Mouse (Mus musculus) forebrain, postnatal 0 days (tissue): ENCODE measurements around the gene Ccm2. TPM values are rescaled to one million over a fixed set of nuclear protein-coding genes. Genes with fewer than 3 reads are reported as not detected.

ENCODE experiments used
- ATAC-seq: fragments of 200-750 bp; cut with Nextera tagmentation; 2 replicates; pipeline ENCODE4 v1.8.0; 2017; ENCODE audit warnings: mild to moderate bottlenecking, moderate library complexity
- DNase-seq: peaks from one replicate; pipeline ENCODE4 v3.0.0-alpha.2; 2015
- H3K27ac ChIP-seq: fragments of 300-500 bp; sonication (generic); 2 replicates; pipeline ENCODE4 v1.5.1; 2014; ENCODE audit warnings: low read depth, mild to moderate bottlenecking, antibody characterized with exemption, low read length, moderate library complexity, mixed read lengths
- H3K27me3 ChIP-seq: fragments of 300-500 bp; sonication (generic); 2 replicates; pipeline ENCODE4 v1.6.1; 2014; ENCODE audit warnings: mild to moderate bottlenecking, low read length, mixed read lengths; ENCODE audit not compliant: insufficient read depth
- H3K36me3 ChIP-seq: fragments of 300-500 bp; sonication (generic); 2 replicates; pipeline ENCODE4 v1.6.1; 2014; ENCODE audit warnings: mild to moderate bottlenecking, moderate library complexity; ENCODE audit not compliant: insufficient read depth
- H3K4me1 ChIP-seq: fragments of 300-500 bp; sonication (generic); 2 replicates; pipeline ENCODE4 v1.6.1; 2014; ENCODE audit warnings: antibody characterized with exemption; ENCODE audit not compliant: insufficient read depth
- H3K4me2 ChIP-seq: fragments of 300-500 bp; sonication (generic); 2 replicates; pipeline ENCODE4 v1.6.1; 2014; ENCODE audit warnings: low read depth, mild to moderate bottlenecking, moderate library complexity
- H3K4me3 ChIP-seq: fragments of 300-500 bp; sonication (generic); 2 replicates; pipeline ENCODE4 v1.5.1; 2014; ENCODE audit warnings: low read depth, low read length, mixed read lengths
- H3K9ac ChIP-seq: fragments of 300-500 bp; sonication (generic); 2 replicates; pipeline ENCODE4 v1.6.1; 2014; ENCODE audit warnings: mild to moderate bottlenecking
- H3K9me3 ChIP-seq: fragments of 300-500 bp; sonication (generic); 2 replicates; pipeline ENCODE4 v1.6.1; 2016; ENCODE audit warnings: low read length
- CTCF ChIP-seq: sonication (generic); IDR thresholded peaks from 2 replicates; pipeline ENCODE4 v1.5.1; 2016; ENCODE audit warnings: antibody characterized with exemption, control low read depth, low read depth
- WGBS: fragments of 180-500 bp; shearing (Covaris S2); extraction: QIAGEN DNeasy Blood & Tissue Kit; methylation state at CpG from one replicate; pipeline ENCODE4 v1.1.7; 2014; 5-methylcytosine and 5-hydroxymethylcytosine counted together
- polyA plus RNA-seq: library from polyadenylated mRNA; unstranded; fragments of >200 nt; fragmentation: Nextera tagmentation; extraction: Ambion mirVana; gene quantifications from 2 replicates; pipeline ENCODE4 v1.2.1, GENCODE M21; 2015
- total RNA-seq: library from RNA; depleted of rRNA; stranded (reverse); fragments of >200 nt; gene quantifications from 2 replicates; pipeline ENCODE4 v1.2.3, GENCODE M21; 2014; rRNA removed

The Ccm2 gene
- total and polyA plus RNA-seq, 2 experiments from 2014 or later, result 58.9 to 84.0 TPM

- no peak overlapping the region for H3K27ac ChIP-seq
- no peaks in the 10 kb centered on the region for H3K36me3 ChIP-seq
- TF ChIP-seq CTCF, result no peak
- 0 out of 2 replicates have a peak, but pooled peaks cover 4% of the 10 kb centered on the region for H3K9me3 ChIP-seq
- no peak overlapping the region for H3K4me3 ChIP-seq
- no peaks in the 10 kb centered on the region for H3K27me3 ChIP-seq
- ATAC-seq (no peak), DNase-seq (no peak)
- H3K4me1 ChIP-seq, result no peaks in the 10 kb centered on the region
- 76% methylated on average over 8 of the region's 8 CpGs for WGBS
- H3K9ac ChIP-seq, result no peak overlapping the region
- no peak overlapping the region for H3K4me2 ChIP-seq
Measured at GRCm38 (mm10) chr11:6636150-6636549, 89.5 kb downstream of the Ccm2 start.

GRCm38 (mm10) chr11:6638537-6638936 lies 91.8 kb downstream of the Ccm2 start, which contains the start of gene Wap:
TSS of gene Wap (minus strand) at chr11:6638637.
- WGBS, result 89% methylated on average over 4 of the region's 4 CpGs
- no peak within 1 kb of the TSS for H3K4me2 ChIP-seq

GRCm38 (mm10) chr11:6639072-6639471 lies 92.4 kb downstream of the Ccm2 start:
- ATAC-seq (no peak), DNase-seq (no peak)
- H3K36me3 ChIP-seq, result no peaks in the 10 kb centered on the region
- H3K27ac ChIP-seq, result no peak overlapping the region
- 72% methylated on average over 6 of the region's 6 CpGs for WGBS
- no peaks in the 10 kb centered on the region for H3K27me3 ChIP-seq
- TF ChIP-seq CTCF, result no peak
- H3K9ac ChIP-seq, result no peak overlapping the region
- H3K9me3 ChIP-seq, result no peaks in the 10 kb centered on the region
- no peak overlapping the region for H3K4me3 ChIP-seq
- H3K4me1 ChIP-seq, result no peaks in the 10 kb centered on the region
- no peak overlapping the region for H3K4me2 ChIP-seq

More at GRCm38 (mm10) chr11:6638537-6638936, 91.8 kb downstream of the Ccm2 start, which contains the start of gene Wap:
- Histone ChIP-seq H3K27ac (no peak within 1 kb of the TSS), H3K27me3 (no peaks in the 10 kb centered on the region), H3K4me1 (no peaks in the 10 kb centered on the region), H3K4me3 (no peak within 1 kb of the TSS), H3K9me3 (no peaks in the 10 kb centered on the region), H3K36me3 (no peaks in the 10 kb centered on the region), H3K9ac (no peak within 1 kb of the TSS)
- TF ChIP-seq CTCF, result no peak
- no peak for DNase-seq
- no peak for ATAC-seq

GRCm38 (mm10) chr11:6644566-6644965 lies 97.9 kb downstream of the Ccm2 start:
- peak; percentile 14; the same call in 1 of the 2 replicates for ATAC-seq
- DNase-seq, result no peak
- Histone ChIP-seq H3K27ac (no peak overlapping the region), H3K4me1 (no peaks in the 10 kb centered on the region), H3K36me3 (no peaks in the 10 kb centered on the region), H3K4me2 (no peak overlapping the region), H3K27me3 (no peaks in the 10 kb centered on the region), H3K9ac (no peak overlapping the region), H3K9me3 (no peaks in the 10 kb centered on the region), H3K4me3 (no peak overlapping the region)
- whole genome bisulfite sequencing, result 72% methylated on average over 6 of the region's 6 CpGs
- no peak for TF ChIP-seq CTCF

Other genes with a start within 250 kb of the Ccm2 start
- gene Zmiz2, start 157.8 kb upstream of the Ccm2 start, total RNA-seq, result 109 and 129 TPM in 2 replicates
- gene Zmiz2, start 157.8 kb upstream of the Ccm2 start, polyA plus RNA-seq, result 38.1 and 43.8 TPM in 2 replicates
- gene Ppia, start 131.4 kb upstream of the Ccm2 start, total RNA-seq, result 3,025 and 4,002 TPM in 2 replicates
- gene Ppia, start 131.4 kb upstream of the Ccm2 start, polyA plus RNA-seq, result 5,423 and 7,006 TPM in 2 replicates
- 55.3 and 68.0 TPM in 2 replicates for gene H2afv, start 102.4 kb upstream of the Ccm2 start, total RNA-seq
- gene H2afv, start 102.4 kb upstream of the Ccm2 start, polyA plus RNA-seq, result 185 and 235 TPM in 2 replicates
- 49.9 and 53.5 TPM in 2 replicates for gene Purb, start 71.0 kb upstream of the Ccm2 start, total RNA-seq
- gene Purb, start 71.0 kb upstream of the Ccm2 start, polyA plus RNA-seq, result 10.9 and 18.6 TPM in 2 replicates
- gene Myo1g, start 25.9 kb upstream of the Ccm2 start, total RNA-seq, result 0.23 and 0.90 TPM in 2 replicates
- gene Myo1g, start 25.9 kb upstream of the Ccm2 start, polyA plus RNA-seq, result 0.24 and 0.75 TPM in 2 replicates
- 69.4 and 75.6 TPM in 2 replicates for gene Nacad, start 59.2 kb downstream of the Ccm2 start, total RNA-seq
- gene Nacad, start 59.2 kb downstream of the Ccm2 start, polyA plus RNA-seq, result 46.4 and 61.3 TPM in 2 replicates
- 32.2 and 41.9 TPM in 2 replicates for gene Tbrg4, start 79.2 kb downstream of the Ccm2 start, total RNA-seq
- 30.9 and 31.6 TPM in 2 replicates for gene Tbrg4, start 79.2 kb downstream of the Ccm2 start, polyA plus RNA-seq
- gene Wap, start 91.8 kb downstream of the Ccm2 start, total RNA-seq, result not detected in 2 replicates
- not detected in 2 replicates for gene Wap, start 91.8 kb downstream of the Ccm2 start, polyA plus RNA-seq
- 12.9 and 21.1 TPM in 2 replicates for gene Ramp3, start 111.6 kb downstream of the Ccm2 start, total RNA-seq
- 17.6 and 20.0 TPM in 2 replicates for gene Ramp3, start 111.6 kb downstream of the Ccm2 start, polyA plus RNA-seq